Mouse (Mus musculus) C2C12 (cell line): ENCODE results near the gene Zap70. TPM values are rescaled to one million over a fixed set of nuclear protein-coding genes. Genes with fewer than 3 reads are reported as not detected.

Experiments
- H3K27me3 ChIP-seq: one replicate; pipeline ENCODE4 v1.6.1; 2011; ENCODE audit not compliant: control insufficient read depth, insufficient read depth, insufficient read length
- H3K36me3 ChIP-seq: one replicate; pipeline ENCODE4 v1.6.1; 2011; ENCODE audit not compliant: control insufficient read depth, insufficient read depth
- H3K4me3 ChIP-seq: one replicate; pipeline ENCODE4 v1.5.1; 2011; ENCODE audit warnings: mild to moderate bottlenecking, control low read depth; ENCODE audit not compliant: poor library complexity, insufficient read depth, severe bottlenecking
- H3K79me2 ChIP-seq: one replicate; pipeline ENCODE4 v1.6.1; 2011; ENCODE audit not compliant: control insufficient read depth, insufficient read depth
- H3K79me3 ChIP-seq: one replicate; pipeline ENCODE4 v1.6.1; 2011; ENCODE audit warnings: low read depth, control low read depth
- H3ac ChIP-seq: one replicate; pipeline ENCODE3; 2011; ENCODE audit warnings: low read depth; ENCODE audit not compliant: control insufficient read depth, insufficient read length
- CEBPB ChIP-seq: IDR thresholded peaks from one replicate; pipeline ENCODE4 v1.6.1; 2011; ENCODE audit warnings: low read depth, mild to moderate bottlenecking, control low read depth, moderate library complexity
- CTCF ChIP-seq: IDR thresholded peaks from one replicate; pipeline ENCODE4 v1.5.1; 2011; ENCODE audit not compliant: control insufficient read depth, insufficient read depth, insufficient read length
- FOSL1 ChIP-seq: IDR thresholded peaks from one replicate; pipeline ENCODE4 v1.8.0; 2011; ENCODE audit warnings: mild to moderate bottlenecking, low read length; ENCODE audit not compliant: poor library complexity, insufficient read depth, severe bottlenecking
- MAX ChIP-seq: IDR thresholded peaks from one replicate; pipeline ENCODE4 v1.6.1; 2011; ENCODE audit warnings: mild to moderate bottlenecking, control low read depth
- MYOD1 ChIP-seq: IDR thresholded peaks from one replicate; pipeline ENCODE4 v1.6.1; 2011; ENCODE audit warnings: low read depth; ENCODE audit not compliant: control insufficient read depth, insufficient read length
- MYOG ChIP-seq: IDR thresholded peaks from one replicate; pipeline ENCODE4 v1.6.1; 2011; ENCODE audit not compliant: control insufficient read depth, insufficient read length; ENCODE audit errors: extremely low read depth
- USF1 ChIP-seq: IDR thresholded peaks from one replicate; pipeline ENCODE4 v1.6.1; 2011; ENCODE audit warnings: low read depth, mild to moderate bottlenecking, control low read depth, moderate library complexity
- polyA plus RNA-seq: library from polyadenylated mRNA; unstranded; fragments of >200 nt; fragmentation: generic; extraction: Trizol; gene quantifications from one replicate; pipeline ENCODE4 v1.2.1, GENCODE M21; 2012; ENCODE audit warnings: missing spikeins

Zap70 gene
- polyA plus RNA-seq, 1 experiment: not detected

DNA sequence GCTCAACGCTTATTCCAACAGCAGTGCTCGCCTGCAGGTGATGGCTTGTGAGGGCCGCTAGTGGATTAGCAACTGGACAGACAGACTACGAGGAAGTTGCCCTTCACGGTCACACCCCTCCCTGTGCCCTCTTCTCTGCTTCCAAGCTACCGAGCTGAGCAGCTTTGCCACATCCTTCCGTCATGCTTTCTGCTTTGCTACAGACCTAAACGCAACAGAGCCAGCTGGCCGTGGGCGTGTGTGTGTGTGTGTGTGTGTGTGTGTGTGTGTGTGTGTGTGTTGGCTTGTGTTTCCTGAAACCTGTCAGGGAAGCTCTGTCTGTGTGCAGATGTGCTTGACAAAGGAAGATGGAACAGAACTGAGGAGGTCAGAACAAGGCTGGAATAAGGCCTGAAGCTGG, 35.9 kb downstream of the Zap70 start:
- H3ac ChIP-seq: no peak overlapping the region
- H3K27me3 ChIP-seq: no peaks in the 10 kb centered on the region
- peaks cover 59% of the 10 kb centered on the region for H3K36me3 ChIP-seq
- H3K79me3 ChIP-seq: no peaks in the 10 kb centered on the region
- no peak overlapping the region for H3K4me3 ChIP-seq
- TF ChIP-seq MYOG: no peak
- TF ChIP-seq CEBPB: no peak
- no peak for TF ChIP-seq MAX
- TF ChIP-seq MYOD1: no peak
- no peak for TF ChIP-seq USF1
- no peak for TF ChIP-seq CTCF
- no peak for TF ChIP-seq FOSL1
- no peaks in the 10 kb centered on the region for H3K79me2 ChIP-seq

DNA sequence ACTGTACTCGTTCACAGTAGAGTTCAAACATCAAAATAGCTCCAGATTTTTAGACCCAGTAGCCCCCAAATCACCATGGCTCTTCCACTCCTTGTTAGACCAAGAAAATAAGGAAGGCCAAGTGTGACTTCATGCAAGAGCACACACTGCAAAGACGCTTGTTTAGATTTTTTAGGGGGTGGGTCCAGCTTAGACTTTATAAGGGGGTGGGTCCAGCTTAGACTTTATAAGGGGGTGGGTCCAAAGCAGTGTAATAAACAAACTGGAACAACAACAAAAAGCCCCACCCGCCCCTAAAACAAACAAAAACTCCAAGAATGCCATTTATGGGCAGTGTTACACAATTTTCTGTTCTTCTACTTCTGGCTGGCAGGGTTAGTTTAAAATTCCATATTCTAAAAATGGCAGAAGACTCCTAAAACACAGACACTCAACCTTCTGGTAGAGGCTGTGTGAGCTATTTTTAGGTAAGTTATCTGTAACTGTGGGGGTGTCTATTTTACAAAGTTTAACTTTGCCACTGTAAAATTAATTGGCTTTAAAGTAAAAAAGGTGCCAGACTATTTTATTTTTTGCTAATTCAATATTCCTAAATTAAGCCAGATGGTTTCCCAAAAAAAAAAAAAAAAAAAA, 38.9 kb downstream of the Zap70 start:
- Histone ChIP-seq H3ac (no peak overlapping the region), H3K27me3 (no peaks in the 10 kb centered on the region), H3K79me3 (no peaks in the 10 kb centered on the region), H3K79me2 (no peaks in the 10 kb centered on the region), H3K36me3 (peaks cover 51% of the 10 kb centered on the region), H3K4me3 (no peak overlapping the region)
- no peak for TF ChIP-seq MYOD1
- TF ChIP-seq CTCF: no peak
- TF ChIP-seq CEBPB: no peak
- TF ChIP-seq USF1: no peak
- no peak for TF ChIP-seq MYOG
- no peak for TF ChIP-seq FOSL1
- TF ChIP-seq MAX: no peak

DNA sequence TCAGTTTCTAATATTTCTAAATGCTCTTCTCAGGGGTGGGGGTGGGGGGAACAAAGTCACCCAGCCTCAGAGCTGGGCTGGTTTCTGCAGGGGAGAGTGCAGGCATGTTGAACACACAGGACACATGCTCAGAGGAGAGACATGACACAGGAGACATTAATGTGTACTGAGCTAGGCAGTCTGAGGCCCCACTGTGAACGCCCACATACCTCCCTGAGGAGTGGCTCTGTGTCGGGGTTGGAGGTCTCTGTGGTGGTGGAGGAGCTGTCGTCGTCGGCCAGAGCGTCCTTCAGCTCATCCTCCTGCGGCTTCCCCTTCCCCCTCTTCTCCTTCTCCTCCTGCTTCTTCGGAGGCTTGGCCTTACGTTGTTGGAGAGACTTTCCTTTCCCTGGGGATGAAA, 42.7 kb downstream of the Zap70 start:
- Histone ChIP-seq H3ac (no peak overlapping the region), H3K79me3 (no peaks in the 10 kb centered on the region), H3K79me2 (no peaks in the 10 kb centered on the region), H3K27me3 (no peaks in the 10 kb centered on the region), H3K36me3 (peaks cover 53% of the 10 kb centered on the region), H3K4me3 (no peak overlapping the region)
- TF ChIP-seq USF1 (no peak), MYOD1 (no peak), CTCF (no peak), CEBPB (no peak), MYOG (no peak), FOSL1 (no peak), MAX (no peak)

DNA sequence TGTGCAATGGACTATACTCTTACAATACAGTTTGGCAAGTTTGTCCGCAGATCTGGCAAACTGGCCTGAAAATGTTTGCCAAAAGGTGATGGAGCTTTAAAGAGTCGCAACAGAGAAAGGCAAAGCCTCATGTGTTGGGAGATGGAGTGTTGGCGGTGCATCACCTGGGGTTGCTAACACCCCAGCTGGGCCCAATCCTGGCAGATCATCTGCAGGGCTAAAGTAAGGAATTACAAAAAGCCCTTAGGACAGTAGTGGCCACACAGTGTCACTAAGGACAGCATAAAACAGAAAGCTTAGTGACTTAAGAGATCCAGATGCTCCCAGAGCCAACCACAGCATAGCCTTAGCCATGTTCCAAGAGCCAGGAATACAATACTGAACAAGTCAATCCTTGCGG, 43.2 kb downstream of the Zap70 start:
- no peaks in the 10 kb centered on the region for H3K79me3 ChIP-seq
- TF ChIP-seq MYOD1 (no peak), USF1 (no peak), FOSL1 (no peak), CEBPB (no peak), MAX (no peak), MYOG (no peak), CTCF (no peak)
- H3K79me2 ChIP-seq: no peaks in the 10 kb centered on the region
- no peak overlapping the region for H3K4me3 ChIP-seq
- H3K36me3 ChIP-seq: peaks cover 52% of the 10 kb centered on the region
- no peak overlapping the region for H3ac ChIP-seq
- H3K27me3 ChIP-seq: no peaks in the 10 kb centered on the region

DNA sequence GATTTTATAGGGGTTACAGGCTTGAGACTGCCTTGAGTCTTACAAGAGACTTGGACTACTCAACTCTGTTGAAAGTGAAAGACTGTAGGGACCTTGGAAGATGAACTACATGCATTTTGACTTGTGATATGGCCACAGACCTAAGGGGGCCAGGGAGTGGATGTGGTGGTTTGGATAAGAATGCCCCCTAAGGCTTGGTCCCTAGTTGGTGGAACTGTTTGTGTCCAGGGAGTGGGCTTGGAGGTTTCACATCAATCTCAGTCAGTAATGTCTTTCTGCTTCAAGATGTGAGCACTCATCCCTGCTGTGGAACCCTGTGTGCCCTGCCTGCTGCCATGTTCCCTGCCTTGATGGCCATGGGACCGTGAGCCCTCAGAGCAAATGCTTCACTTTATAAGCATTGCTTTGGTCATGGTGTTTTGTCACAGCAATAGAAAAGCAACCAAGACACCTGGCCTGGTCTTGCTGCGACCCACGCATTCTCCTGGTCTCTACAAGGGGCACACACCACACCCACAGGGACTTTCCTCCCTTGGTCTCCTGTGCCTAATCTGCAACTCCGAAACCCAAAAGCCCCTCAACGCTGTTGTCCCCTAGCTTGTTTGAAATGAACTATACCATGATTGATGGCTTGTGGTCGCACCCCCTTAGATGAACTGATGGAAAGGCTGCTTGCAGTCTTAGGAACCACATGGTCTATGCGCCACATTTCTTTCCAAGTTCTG, 44.7 kb downstream of the Zap70 start:
- Histone ChIP-seq H3K79me2 (no peaks in the 10 kb centered on the region), H3K79me3 (no peaks in the 10 kb centered on the region), H3K4me3 (no peak overlapping the region), H3ac (no peak overlapping the region), H3K36me3 (peaks cover 62% of the 10 kb centered on the region), H3K27me3 (no peaks in the 10 kb centered on the region)
- TF ChIP-seq FOSL1 (no peak), USF1 (no peak), CEBPB (no peak), MYOD1 (no peak), MAX (no peak), MYOG (no peak)
